Mouse (Mus musculus) stomach, postnatal 0 days (tissue): ENCODE data around the gene Gm49393.
"Not testable (repeated sequence)": the region's sequence is repeated elsewhere in the genome, so short reads cannot be mapped to it uniquely, and the experiment has no call there.

Experiments
- CTCF ChIP-seq: IDR thresholded peaks from 2 replicates; pipeline ENCODE4 v1.5.1; 2016; ENCODE audit warnings: antibody characterized with exemption, low read depth, mild to moderate bottlenecking, moderate library complexity
- EP300 ChIP-seq: optimal IDR thresholded peaks from 2 replicates; pipeline ENCODE3; 2016; ENCODE audit warnings: antibody characterized with exemption

DNA sequence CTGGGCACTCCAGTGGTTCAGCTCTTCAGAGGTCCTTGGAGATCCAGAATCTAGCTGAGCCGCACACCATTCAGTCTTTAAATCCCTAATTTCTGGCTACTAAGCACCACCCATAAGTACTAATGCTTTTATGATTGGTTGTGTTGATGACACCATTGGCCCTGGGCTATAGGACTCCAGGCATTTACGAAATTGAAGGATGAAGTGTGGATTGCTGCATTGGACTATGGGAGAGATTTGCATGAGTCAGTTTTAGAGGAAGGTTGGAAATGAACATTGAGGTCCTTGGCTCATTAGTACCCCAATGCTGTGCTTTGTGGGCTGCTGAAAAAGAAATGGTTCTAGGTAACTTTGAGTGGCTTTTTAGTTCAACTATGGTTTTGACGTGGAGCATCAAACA is 6.5 kb upstream of the Gm49393 start, which contains the start of gene Tpbpa:
- TF ChIP-seq CTCF, EP300: not testable (repeated sequence)
